Mouse (Mus musculus) embryo, embryonic 9.5 days (tissue): Measurements from ENCODE around the gene Chmp5.

Source experiments
- DNase-seq: peaks from one replicate; pipeline ENCODE4 v3.0.0-alpha.2; 2017; ENCODE audit errors: extremely low spot score

Chmp5 gene

DNA sequence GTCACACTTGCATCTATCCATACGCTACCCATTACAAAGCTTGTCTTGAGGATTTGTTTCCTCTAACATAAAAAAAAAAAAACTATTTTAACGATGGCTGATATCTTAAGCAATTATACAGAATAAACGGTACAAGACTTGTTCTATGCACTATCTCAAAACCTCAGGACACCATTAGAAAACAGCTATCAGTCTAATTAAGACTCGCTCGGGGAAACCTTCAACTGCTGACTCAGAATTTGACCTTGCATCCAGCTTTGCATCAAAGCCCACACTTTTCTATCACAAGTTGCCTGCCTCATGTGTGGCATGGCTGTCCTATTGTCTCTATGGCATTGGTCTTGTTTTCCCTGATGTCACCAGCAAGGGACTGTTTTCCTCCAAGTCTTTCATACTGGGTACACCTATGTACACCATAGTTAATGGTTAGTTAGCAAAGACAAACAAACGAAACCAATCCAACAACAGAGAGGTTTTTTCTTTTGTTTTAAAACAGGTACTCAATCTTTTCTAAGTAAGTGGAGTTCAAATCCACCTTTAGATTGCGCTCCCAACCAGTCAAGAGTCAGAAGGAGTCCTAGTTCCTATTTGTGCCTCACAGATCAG is 1.6 kb upstream of the Chmp5 start:
- no peak for DNase-seq

DNA sequence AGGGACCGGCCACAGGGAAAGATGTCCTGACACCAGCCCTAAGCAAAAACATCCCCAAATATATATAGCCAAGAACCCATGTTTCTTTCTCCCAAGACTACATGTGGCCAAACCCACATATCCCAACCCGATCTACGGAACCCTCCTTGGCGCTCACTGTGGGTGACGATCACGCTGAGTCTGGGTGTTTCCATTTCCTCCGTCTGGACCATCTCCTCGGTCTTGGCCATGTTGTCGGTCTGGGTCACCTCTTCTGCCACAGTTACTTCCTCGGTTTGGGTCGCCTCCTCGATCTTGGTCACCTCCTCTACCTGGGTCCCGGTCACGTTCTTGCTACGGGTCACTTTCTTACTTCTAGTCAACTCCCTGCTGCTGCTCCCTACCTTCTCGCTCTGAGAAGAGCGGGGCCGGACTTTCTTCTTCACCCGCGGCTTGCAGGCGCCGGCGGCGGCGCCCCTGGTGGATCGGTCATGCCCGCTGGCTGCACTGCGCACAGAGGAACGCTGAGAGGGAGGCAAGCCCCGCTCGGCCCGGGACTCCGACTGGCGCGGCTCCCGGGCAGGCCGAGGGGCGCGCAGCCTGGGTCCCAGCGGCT is 545 bp upstream of the Chmp5 start:
- no peak for DNase-seq

DNA sequence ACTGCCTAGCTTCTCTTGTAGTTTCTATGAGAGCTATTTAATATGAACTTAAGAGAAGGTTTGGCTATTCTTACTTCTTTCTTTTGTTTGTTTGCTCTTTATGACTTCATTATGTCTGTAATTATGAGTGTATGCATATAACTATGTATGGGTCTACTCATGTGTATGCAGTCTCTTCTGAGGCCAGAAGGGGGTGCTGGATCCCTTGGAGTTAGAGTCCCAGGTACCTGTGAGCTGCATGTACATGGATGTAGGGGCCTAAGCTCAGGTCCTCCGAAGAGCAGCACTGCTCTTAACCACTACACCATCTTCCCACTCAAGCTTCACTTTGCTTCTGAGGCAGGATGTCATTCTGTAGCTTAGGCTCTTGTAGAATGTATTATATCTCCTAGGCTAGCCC is 5.3 kb downstream of the Chmp5 start:
- no peak for DNase-seq

DNA sequence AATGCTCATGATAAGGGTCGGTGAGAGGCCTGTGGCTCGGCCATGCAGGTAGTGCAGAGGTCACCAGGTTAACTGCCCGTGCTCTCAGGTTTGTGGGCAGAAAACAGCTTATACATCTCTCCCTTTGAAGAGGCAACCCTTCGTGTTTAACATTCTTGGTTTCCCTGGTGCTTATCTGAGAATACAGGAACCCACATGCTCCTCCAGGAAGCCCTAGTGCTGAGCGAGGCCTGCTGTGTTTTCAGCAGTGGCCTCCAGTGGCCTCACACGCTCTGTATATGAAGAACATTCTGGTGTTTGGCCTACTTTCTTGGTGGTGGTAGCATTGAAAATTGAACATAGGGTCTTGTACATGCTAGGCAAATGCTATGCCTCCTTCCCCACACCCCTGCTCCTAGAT is 7.7 kb downstream of the Chmp5 start:
- no peak for DNase-seq

DNA sequence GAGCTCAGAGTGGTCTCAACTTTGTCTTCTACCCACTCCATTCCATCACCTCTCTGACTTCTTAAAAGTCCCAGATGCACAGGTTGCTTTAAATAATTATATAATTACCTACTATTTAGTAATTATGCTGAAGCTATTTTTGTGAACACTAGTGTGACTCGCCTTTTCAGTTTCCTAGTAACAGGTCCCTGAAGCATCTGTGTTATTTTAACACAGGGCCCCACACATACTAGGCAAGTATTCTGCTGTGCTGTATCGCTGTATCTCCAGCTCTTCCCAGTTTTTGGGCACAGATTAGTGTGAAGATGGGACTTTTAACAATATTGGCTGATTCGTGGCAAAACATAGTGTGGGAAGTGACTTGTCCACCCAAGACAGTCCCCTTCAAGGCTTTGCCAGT is 15.3 kb downstream of the Chmp5 start:
- no peak for DNase-seq

DNA sequence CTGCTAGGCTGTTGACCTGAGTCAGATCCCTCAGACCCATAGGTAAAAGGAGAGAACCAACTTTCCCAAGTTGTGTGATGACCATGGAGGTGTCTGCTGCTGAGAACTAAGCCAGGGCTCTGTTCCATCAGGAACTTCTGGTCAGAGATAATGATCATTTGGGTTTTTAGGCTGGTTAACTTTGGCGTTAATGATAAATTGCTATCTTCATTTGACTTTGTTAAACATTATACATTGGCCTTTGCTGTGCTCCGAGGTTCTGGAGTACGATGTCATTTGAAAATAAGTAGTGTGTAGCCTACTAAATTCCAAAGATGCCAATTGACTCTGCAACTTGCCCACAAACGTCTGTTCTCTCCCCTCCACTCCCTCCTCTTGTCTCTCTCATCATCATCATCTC is 21.0 kb downstream of the Chmp5 start:
- no peak for DNase-seq

DNA sequence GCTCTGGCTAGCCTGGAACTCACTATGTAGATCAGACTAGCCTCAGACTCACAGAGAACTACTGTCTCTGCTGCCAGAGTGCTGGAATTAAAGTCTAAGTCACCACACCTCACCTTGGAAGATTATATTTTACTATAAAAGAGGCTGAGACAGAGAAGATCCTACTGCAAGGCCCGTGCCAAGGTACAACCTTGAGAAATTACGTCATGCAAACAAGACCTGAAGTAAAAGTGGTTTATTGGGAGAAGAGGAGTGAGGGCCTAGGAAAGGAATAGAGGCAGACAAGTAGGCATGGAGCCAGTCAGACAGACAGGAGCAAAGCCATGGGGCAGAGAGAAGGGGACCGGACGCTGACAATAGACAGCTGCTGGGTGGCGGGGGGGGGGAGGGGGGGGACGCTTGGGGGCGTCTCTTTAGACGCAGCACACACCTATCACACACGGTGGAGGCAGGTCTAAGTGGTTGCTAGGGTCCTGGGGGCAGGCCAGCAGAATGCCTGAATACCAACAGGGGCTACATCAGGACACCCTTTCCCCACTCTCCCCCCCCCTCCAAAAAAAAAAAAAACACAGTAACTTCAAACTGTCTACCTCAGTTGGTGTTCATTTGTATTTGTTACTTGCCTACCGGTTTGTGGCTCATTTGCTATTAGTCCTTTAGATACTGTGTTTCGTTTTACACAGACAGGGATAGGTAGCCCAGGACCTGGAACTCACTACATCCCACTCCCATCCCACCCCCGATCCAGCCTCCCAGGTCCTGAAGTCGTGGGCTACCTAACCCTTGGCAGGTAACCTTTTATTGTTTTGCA is 21.8 kb downstream of the Chmp5 start:
- no peak for DNase-seq

DNA sequence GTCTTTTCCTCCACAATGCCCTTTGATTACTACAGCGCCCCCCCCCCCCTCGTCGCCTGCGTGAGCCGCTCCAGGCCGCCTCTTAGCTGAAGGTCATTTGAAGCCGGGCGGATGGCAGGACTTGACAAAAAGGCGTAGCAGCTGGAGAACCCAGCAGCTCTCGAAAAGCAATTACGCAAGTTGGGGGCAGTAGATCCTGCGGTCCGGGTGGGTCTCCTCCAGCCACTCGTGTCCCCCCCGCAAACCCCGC is 22.3 kb downstream of the Chmp5 start:
- DNase-seq = no peak

DNA sequence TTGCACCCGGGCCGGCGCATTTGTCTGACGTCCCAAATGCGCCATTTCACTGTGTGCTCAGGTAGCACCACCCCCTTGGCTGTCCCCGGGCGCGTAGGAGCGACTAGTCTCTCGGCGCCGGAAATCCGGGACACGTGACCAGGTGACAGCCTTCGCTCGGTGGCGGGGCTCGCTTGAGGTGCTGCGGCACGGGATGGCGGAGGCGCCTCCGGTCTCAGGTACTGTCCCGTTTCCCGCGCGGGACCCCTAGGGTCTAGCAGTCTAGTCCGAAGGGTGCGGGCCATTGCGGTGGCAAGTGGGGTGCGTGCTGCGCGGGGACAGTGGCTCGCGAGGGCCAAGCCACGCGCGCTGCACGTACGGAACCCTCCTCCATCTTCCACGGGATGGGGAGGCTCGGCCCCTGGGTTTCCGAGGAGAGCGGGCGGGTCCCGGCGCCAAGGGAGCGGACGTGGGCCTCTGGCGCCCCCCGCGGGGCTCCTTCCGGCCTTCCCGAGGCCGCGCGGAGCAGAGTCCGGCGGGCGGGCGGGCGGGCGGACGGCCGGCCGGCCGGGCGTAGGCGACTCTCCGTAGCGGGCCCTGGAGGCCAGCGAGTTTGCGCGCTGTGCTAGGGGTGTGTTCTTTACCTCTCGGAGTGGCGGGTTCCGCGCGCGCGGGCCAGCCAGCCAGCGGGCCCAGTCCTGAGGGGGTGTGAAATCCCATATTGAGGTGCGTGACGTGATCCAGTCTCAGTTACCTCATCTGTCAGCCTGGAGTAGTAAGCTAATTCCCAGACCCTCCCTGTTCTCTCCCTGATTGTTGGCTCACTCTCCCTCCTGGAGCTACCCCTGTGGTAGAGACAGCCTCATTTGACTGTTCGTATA is 22.9 kb downstream of the Chmp5 start, which contains the start of gene Nfx1:
TSS of gene Nfx1 (plus strand) at position 65 of the 860 bp plus-strand sequence.
- DNase-seq = peak; percentile 92

DNA sequence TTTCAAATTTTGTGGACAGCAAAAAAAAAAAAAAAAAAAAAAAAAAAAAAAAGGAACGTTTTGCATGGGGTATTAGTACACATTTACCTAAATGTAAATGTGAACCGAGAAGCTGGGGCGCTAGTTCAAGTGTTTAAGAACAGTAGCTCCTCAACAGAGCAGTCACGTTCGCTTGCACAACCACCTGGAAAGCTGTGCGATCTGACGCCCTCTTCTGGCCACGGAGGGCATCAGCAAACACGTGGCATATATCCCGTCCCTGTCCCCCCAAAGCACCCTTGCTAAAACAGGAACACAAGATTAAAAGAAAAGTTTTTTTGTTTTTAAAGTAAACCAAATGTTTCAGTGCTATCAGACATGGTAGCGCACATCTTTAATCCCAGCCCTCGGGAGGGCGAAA is 23.5 kb downstream of the Chmp5 start:
- peak; percentile 53 for DNase-seq

DNA sequence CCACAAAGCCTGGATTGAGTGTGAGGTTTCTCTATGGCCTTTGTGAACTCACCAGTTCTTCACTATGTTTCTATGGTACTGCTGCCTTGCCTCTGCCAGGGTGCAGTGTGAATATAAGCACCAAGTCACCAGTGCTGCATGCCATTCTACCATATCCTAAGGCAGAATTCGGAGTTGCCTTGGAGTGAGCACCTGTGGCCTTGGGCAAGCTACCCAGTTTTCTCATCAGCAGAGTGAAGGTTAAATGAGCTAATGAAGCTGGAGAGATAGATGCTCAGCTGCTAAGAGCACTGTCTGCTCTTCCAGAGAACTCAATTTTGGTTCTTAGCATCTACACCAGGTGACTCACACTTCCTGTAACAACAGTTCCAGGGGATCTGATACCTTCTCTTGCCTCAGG is 25.8 kb downstream of the Chmp5 start:
- DNase-seq = no peak

DNA sequence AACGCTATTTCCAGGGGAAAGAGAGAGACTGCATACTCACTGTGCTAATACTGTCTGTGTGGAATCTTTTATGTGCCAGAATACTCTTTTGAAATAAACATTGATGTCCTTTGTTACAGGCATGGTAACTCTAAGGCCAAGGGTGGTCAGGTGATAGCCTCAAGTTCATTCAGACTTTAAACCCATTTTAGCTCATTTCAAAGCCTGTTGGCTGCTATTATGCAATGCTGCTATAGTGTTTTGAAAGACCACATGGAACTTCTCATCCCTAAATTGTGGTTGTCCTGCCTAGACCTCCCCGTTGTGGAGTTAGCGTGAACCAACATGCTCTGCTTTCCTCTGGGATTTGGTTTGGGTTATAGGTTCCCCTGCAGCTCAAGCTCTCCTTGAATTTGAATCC is 27.5 kb downstream of the Chmp5 start:
- no peak for DNase-seq

DNA sequence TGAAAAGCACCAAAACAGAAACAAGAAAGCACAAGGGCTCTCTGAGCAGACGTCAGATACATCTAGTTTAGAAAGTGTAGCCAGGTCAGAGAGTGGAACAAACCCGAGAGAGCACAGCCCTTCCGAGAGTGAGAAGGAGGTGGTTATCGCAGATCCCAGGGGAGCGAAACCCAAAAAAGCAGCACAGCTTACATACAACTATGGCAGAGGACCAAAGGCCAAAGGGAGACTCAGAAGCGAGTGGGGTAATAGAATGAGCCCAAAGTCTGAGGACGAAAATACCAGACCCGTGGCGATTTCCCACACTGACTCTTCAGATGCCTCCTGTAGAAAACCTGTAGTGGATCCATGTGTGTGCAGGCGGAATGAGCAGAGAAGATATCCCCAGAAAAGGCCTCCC is 28.4 kb downstream of the Chmp5 start:
- no peak for DNase-seq

DNA sequence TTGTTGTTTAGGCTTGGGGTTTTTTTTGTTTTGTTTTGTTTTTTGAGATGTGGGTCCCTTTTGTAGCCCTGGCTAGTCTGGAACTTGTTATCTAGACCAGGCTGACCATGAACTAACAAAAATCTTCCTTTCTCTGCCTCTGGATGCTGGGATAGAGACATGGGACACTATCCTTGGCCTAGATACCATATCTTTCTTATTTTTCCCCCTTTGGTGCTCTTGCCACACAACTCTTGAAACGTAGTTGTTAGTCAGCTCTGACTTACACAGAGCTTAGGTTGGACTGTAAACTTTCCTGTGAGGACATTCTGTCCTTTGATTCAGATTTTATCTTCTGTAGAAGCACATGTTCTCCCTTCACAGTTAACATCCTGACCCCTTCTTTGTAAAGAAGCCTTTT is 31.2 kb downstream of the Chmp5 start:
- DNase-seq = no peak

DNA sequence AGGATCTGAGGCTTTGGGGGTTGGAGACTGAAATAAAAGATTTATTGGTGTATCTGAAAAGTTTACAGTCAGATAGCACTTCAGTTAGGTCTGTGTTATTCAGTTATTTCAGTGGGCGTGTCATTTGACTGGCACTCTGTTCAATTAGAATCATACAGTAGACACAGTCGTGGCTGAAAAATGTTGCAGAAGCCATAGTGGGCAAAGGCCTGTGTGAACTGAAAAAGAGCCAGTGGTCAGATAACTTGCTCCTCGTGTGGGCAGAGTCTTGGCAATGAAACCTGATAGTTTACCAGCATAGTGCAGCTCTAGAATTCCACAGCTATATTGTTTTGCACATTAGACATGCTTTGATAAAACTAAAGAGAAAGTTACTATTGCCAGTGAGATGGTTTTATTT is 34.3 kb downstream of the Chmp5 start:
- DNase-seq = no peak

DNA sequence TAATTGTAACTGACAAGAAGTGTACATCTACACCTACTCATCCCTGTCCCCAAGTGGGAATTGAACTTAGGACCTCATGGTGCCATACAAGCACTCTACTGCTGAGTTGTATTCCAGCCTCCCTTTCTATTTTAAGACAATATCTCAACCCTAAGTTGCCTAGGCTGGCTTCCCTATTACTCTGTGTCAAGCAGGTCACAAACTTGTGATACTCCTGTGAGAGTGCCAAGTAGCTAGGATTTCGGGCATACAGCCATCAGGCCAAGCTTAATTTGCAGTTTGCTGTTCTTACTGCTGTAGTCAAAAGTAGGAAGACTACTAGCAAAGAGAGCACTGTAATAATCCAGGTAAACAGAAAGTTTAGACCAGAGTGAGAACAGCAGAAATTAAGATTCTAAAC is 35.5 kb downstream of the Chmp5 start:
- no peak for DNase-seq

DNA sequence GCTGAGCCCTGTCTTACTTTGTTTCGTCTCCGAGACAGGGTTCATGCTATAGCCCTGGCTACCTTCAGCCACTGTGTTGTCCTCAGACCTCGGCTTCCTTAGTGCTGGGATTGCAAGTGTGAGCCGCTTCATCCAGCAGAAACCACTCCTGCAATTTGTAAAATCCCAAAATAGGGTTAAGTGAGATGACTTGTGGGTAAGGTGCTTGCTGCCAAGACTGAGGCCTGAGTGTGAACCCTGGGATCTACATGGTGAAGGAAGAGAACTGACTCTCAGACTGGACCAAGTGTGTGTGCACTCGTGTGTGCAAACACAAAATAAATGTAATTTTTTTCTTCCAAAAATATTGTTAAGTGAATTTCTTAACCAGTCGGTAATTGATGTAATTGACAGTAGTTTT is 41.4 kb downstream of the Chmp5 start:
- DNase-seq = no peak

DNA sequence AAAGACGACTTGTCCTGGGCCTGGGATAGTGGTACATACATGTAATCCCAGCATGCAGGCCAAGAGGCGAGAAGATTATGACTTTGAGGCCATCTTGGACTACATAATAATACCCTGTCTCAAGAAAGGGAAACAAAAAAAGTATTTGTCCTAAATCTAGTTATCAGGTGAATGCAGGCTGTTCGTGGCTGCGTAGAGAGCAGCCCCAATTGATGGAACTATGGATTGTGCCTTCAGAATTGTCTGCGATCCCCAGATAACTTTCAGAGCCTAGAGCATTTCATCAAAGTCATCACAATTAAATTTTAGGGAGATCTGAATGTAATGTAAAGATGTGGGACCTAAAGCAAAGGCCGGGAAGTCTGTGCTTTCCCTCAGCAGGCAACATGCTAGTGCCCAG is 48.1 kb downstream of the Chmp5 start:
- no peak for DNase-seq

DNA sequence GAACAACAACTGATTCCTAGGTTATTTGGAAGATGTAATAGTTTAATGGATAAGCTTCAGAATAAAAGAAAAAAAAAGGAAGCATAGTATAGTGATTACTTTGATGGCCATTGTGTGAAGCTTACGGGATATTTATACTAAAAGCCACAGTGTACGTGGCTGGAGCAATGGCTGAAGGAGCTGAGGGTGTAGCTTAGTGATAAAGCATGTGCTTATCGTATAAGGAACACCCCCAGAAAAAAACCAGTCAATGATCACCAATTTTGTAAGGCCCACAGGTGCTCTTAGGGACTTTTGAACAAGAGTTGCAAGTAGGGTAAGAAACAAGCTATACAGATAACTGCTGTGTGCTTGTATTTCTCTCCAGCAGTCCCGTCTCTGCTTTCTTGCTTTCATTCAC is 49.7 kb downstream of the Chmp5 start:
- DNase-seq = no peak

DNA sequence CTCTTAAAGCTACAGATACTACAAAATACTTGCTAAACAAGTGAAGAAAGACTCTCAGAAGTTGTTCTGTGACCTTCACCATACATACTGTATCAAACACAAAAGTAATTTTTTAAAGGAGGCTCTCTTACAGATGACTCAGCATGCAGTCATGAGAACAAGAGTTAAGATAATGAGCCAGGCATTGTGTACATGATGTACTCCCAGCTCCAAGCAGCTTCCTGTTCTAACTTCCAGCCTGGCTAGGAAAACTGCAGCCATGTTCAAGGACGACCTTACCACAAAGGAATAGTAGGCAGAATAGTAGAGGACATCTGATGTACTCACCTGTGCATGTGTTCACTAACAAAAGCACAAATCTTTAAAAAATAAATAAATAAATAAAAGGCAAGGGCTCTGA is 52.1 kb downstream of the Chmp5 start:
- no peak for DNase-seq

DNA sequence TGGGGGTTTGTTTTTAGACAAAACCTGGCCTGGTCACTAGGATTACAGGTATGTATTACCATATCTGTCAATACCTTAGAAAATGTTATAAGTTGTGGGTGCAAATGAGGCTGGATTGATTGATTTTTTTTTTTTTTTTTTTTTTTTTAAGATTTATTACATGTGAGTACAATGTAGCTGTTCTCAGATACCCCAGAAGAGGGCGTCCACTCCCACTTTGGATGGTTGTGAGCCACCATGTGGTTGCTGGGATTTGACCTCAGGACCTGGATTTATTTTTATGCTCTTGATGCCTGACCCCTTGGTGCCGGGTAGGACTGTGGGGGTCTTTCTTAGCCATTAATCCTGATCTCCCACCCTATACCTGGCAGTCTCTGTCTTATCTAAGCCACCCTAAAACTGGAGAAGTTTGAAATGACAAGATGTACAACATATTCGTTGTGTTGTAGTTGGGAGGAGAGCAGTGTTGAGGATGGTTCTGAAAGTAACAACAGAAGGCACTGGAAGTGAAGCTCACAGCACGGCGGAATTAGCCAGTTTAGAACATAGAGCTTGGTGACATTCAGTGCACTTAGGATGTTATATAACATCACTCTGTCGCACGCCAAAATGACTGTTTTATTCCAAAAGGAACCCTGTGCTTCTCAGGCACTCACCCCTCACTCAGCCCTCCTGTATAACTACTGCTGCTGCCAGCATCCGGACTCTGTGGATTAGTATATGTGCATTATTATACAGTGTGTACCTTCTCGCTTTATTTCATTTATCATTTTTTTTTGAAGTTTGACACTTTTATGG is 52.8 kb downstream of the Chmp5 start:
- no peak for DNase-seq

DNA sequence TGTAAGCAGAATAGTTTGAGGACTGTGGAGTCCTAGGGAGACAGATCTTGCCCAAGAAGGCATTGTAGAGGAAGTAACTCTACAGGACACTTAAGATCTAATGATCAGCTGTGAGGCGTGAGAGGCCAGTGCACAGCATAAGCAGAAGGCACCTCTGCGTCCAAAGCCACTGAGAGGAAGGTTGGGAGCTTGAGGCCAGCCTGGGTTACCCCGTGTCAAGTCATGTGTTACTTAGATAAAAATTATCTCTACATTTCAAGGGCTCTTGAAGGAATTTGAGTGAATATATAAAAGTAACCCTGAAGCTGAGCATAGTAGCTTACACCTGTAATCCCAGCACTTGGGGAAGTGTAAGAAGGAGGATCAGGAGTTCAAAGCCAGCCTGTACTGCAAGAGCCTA is 65.1 kb downstream of the Chmp5 start:
- no peak for DNase-seq
